Mouse (Mus musculus) induced T-regulatory cell, adult 2 months (primary cell): ENCODE results near the gene Arhgef10l.
"Not testable (repeated sequence)": the region's sequence is repeated elsewhere in the genome, so short reads cannot be mapped to it uniquely, and the experiment has no call there.

ENCODE experiments used
- DNase-seq: peaks from one replicate; pipeline ENCODE4 v3.0.0-alpha.2; 2012; ENCODE audit warnings: low read depth

Arhgef10l gene

GRCm38 (mm10) chr4:140605790-140606189, 60.0 kb downstream of the Arhgef10l start:
- no peak for DNase-seq

GRCm38 (mm10) chr4:140605247-140605646, 60.6 kb downstream of the Arhgef10l start:
- DNase-seq = no peak

GRCm38 (mm10) chr4:140604541-140604940, 61.3 kb downstream of the Arhgef10l start:
- no peak for DNase-seq

- DNase-seq = no peak
Measured at GRCm38 (mm10) chr4:140602022-140602421, 63.8 kb downstream of the Arhgef10l start.

GRCm38 (mm10) chr4:140601153-140601552, 64.7 kb downstream of the Arhgef10l start:
- DNase-seq = no peak

GRCm38 (mm10) chr4:140598846-140599245, 67.0 kb downstream of the Arhgef10l start:
- no peak for DNase-seq

GRCm38 (mm10) chr4:140597928-140598327, 67.9 kb downstream of the Arhgef10l start:
- DNase-seq = no peak

GRCm38 (mm10) chr4:140597378-140597777, 68.4 kb downstream of the Arhgef10l start:
- no peak for DNase-seq

GRCm38 (mm10) chr4:140593771-140594505, 71.9 kb downstream of the Arhgef10l start:
- no peak for DNase-seq

GRCm38 (mm10) chr4:140592990-140593770, 72.6 kb downstream of the Arhgef10l start:
- DNase-seq = no peak

GRCm38 (mm10) chr4:140592217-140592759, 73.5 kb downstream of the Arhgef10l start:
- DNase-seq = peak; percentile 56

- DNase-seq = no peak
Measured at GRCm38 (mm10) chr4:140586478-140586877, 79.3 kb downstream of the Arhgef10l start.

- DNase-seq = no peak
Measured at GRCm38 (mm10) chr4:140584240-140584639, 81.6 kb downstream of the Arhgef10l start.

- no peak for DNase-seq
Measured at GRCm38 (mm10) chr4:140582390-140583088, 83.3 kb downstream of the Arhgef10l start.

- no peak for DNase-seq
Measured at GRCm38 (mm10) chr4:140581730-140582389, 84.0 kb downstream of the Arhgef10l start.

GRCm38 (mm10) chr4:140581341-140581729, 84.5 kb downstream of the Arhgef10l start:
- no peak for DNase-seq

- no peak for DNase-seq
Measured at GRCm38 (mm10) chr4:140580866-140581265, 84.9 kb downstream of the Arhgef10l start.

- DNase-seq = no peak
Measured at GRCm38 (mm10) chr4:140579576-140579975, 86.2 kb downstream of the Arhgef10l start.

GRCm38 (mm10) chr4:140579149-140579548, 86.7 kb downstream of the Arhgef10l start:
- no peak for DNase-seq

- no peak for DNase-seq
Measured at GRCm38 (mm10) chr4:140576628-140577027, 89.2 kb downstream of the Arhgef10l start.

GRCm38 (mm10) chr4:140574863-140575262, 90.9 kb downstream of the Arhgef10l start:
- not testable (repeated sequence) for DNase-seq

GRCm38 (mm10) chr4:140572376-140572775, 93.4 kb downstream of the Arhgef10l start:
- no peak for DNase-seq
